Mouse (Mus musculus) thymus, postnatal 0 days (tissue): ENCODE results near the gene Dhps. TPM values are rescaled to one million over a fixed set of nuclear protein-coding genes. Genes with fewer than 3 reads are reported as not detected.
A peak's percentile ranks its signal among the peaks of the same experiment; 100 is the strongest.
"Not testable (repeated sequence)": the region's sequence is repeated elsewhere in the genome, so short reads cannot be mapped to it uniquely, and the experiment has no call there.

Experiments
- DNase-seq: peaks from one replicate; pipeline ENCODE4 v3.0.0-alpha.2; 2015; ENCODE audit warnings: low spot score
- microRNA-seq: library from miRNA; unstranded; fragments of <30 nt; microRNA quantifications from one replicate; pipeline ENCODE4, GENCODE M21; 2016; ENCODE audit warnings: borderline number of aligned reads
- polyA plus RNA-seq: library from polyadenylated mRNA; unstranded; fragments of >200 nt; fragmentation: Nextera tagmentation; extraction: Ambion mirVana; gene quantifications from 2 replicates; pipeline ENCODE4 v1.2.1, GENCODE M21; 2015

The Dhps gene
- polyA plus RNA-seq, 1 experiment from 2014 or later: 78.0 TPM

DNA sequence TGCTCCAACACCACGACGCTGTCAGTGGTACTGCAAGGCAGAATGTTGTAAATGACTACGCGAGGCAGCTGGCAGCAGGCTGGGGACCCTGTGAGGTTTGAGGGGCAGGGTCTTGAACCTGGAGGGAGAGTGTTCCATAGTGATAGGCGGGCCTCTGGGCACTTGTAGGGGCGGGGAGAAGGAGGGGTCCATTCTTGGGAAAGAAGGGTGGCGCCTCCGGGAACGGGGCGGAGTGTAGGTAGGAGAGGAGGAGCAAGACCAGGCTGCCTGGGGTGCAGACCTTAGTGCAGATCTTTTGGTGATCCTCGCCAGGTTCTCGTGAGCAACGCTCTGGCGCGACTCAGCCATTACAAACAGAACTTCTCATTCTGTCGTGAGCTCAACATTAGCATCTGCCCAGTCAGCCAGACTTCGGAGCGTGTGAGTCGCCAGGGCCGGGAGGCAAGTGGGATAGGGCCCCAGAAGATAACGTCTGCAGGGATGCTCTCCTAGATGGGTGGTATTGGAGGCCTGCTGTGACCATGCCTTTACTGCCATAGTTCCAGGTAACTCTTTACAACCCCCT, 20.1 kb downstream of the Dhps start:
- no peak for DNase-seq

DNA sequence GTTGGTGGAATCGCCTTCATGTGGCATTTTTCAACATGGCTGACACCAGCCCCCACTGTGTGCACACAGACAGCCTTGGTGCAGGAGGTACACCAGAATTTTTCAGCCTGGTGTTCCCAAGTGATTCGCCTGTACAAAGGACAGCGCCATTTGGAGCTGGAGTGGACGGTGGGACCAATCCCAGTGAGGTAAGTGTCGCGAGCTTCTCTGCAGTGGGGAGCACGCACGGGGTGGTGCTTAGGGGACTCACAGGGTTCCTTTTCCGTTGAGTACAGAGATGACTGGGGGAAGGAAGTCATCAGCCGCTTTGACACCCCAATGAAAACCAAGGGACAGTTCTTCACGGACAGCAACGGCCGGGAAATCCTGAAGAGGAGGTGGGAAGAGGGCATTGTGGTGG, 23.5 kb downstream of the Dhps start:
- no peak for DNase-seq

DNA sequence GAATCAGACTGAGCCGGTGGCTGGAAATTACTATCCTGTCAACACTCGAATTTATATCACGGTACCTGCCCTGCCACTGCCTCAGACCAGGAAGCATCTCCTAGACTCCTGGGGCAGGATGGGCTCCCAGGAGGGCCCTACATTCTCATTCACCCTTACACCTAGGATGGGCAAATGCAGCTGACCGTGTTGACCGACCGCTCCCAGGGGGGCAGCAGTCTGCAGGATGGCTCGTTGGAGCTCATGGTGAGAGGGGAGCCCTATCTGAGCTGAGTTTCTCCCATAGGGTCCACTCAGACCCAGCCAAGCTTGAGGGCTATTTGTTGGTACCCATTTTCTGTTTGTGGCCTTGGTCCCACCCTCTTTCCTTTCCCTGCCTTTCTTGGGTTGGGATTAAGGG, 24.0 kb downstream of the Dhps start:
- DNase-seq: no peak

DNA sequence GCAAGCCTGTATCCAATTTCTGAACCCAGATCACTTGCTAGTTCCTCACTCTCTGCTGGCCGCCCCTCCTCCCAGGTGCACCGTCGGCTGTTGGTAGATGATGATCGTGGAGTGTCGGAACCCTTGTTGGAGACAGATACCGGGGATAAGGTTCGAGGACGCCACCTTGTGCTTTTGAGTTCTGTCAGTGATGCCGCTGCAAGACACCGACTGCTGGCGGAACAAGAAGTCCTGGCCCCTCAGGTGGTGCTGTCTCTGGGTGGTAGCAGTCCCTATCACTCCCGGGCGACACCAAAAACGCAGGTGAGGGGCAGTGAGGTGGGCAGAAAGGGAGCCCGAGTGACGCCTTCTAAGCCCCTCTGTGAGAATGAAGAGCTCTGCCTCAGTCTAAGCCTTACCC, 24.6 kb downstream of the Dhps start:
- DNase-seq: no peak

DNA sequence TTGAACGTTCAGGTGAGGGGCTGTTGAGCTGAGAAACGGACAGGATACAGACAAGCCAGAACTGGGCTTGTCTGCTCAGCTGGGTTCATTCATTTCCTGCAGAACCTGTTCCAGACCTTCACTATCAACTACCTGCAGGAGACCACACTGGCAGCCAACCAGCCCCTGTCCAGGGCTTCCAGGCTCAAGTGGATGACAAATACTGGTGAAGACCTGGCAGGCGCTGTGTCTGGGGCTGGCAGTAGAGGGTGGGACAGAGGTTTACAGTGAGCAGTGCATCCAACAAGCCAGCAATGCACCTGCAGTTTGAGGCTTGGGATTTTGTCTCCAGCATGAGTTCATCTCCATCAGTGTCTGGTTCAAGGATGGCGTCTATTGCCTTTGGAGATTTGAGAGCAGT, 25.3 kb downstream of the Dhps start:
- DNase-seq: no peak

DNA sequence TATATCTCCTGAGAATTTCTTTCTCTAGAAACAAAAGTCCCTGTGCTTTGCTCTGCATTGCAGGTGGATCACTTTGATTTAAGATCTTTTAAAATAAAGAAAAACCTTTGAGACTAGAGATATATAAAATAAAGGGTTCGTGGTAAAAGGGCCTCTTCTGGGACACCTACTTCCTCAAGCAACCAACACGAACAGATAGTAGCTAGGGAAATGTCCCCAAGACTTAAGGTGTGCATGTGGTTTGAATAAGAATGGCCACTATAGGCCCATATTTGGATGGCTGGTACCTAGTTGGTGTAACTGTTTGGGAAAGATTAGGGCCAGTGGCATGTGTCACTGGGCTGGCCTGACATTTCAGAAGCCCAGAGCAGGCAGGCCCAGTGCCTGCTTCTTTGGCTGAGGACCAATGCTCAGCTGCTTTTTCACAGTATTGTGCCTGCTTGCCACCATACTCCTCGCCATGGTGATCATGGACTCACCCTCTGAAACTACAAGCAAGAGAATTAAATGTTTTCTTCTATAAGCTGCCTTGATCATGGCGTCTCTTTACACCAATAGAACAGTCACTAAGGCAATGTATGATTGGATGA, 28.6 kb downstream of the Dhps start:
- no peak for DNase-seq

DNA sequence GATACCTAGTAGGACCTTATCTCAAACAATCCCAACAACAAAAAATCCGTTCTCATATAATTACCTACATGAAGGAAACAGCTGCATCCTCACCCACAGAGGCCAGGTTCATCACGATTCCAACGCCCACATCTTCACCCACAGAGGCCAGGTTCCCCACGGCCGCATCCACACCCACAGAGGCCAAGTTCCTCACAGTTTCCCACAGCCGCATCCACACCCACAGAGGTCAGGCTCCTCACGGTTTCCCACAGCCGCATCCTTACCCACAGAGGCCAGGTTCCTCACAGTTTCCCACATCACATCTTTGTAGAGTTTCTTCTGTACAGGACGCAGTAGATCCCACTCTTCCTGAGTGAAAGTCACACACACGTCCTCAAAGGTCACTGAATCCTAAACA, 41.7 kb downstream of the Dhps start:
- DNase-seq: no peak

DNA sequence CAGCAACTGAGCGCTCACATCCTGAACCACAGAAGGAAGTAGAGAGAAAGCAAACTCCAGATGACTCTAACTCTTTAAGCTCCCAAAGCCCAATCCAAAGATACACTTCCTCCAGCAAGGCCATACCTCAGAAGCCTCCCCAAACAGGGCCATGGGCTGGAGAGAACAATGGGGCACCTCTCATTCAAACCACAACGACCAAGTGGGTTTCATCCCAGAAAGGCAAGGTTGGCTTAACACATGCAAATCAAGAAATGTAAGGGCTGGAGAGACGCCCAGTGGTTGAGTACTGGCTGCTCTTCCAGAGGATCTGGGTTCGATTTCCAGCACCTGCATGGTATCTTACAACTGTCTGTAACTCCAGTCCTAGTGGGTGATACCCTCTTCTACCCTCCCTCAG, 43.9 kb downstream of the Dhps start:
- no peak for DNase-seq

DNA sequence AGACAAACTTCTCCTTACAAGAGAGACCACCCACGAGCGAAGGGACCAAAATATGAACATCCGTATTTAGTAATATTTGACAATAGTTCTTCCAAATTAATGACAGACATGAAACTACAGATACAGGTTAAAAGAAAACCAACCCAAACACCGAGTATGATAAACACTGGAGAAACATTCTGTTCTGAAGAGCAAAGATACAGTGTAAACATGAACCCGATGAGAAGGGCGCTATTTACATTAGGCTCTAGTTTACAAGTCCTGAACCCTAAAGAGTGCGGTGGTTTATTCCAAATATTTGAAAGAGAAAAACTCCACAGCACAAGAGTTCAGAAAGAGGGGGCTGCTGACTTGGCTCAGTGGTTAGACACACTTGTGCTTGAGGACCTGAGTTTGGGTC, 45.4 kb downstream of the Dhps start:
- no peak for DNase-seq

DNA sequence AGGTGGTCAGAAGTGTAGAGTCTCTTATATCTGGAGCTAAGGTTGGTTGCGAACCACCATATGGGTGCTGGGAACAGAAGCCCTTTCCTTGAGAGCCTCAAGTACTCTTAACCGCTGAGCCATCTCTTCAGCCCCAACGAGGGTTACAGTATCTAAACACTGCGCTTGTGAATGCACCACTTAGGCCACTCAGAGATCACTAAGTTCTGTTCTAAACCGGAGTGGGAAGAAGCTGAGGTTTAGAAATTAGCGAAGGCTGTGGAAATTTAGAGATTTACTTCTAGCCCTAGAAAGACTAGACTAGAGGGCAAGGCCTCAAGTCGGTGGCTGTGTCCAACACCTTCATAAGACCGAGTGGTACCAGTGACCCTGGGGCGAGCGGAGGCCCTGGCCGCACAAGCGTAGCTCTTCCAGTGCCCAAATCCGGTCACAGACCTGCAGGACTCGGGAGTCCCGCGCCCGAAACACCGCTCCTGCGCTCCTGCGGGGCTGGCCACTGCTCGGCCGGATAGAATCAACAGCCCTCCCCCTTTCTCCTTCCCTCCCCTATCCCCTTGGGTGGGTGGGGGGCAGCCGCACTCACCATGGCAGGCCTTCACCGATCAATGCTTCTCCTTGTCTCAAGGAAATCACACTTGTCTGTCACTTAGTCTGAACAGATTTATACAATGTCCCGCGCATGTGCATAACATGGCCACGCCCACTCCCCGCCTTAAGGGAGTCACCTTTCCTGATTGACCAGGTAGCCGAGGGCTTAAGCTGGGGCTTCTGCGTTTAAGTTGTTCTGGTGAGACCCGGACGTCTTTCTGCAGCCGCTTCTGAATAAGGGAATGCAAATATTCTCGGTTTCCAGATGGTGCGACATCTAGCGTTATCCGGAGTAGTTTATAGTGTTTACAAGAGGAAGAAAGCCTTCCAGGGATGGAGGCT, 47.8 kb downstream of the Dhps start:
- DNase-seq: peak; percentile 23

DNA sequence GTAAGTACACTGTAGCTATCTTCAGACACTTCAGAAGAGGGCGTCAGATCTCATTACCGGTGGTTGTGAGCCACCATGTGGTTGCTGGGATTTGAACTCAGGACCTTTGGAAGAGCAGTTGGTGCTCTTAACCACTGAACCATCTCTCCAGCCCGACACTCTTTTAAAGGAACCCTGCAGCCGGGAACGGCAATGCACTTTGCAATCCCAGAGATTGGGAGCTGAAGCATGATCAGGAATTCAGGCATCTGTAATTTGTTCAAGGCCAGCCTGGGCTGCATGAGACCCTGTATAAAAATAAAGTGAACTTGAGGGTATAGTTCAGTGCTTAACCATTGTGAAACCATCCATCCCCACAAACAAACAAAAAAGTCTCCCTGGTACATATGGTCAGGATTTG, 48.7 kb downstream of the Dhps start:
- DNase-seq: not testable (repeated sequence)

DNA sequence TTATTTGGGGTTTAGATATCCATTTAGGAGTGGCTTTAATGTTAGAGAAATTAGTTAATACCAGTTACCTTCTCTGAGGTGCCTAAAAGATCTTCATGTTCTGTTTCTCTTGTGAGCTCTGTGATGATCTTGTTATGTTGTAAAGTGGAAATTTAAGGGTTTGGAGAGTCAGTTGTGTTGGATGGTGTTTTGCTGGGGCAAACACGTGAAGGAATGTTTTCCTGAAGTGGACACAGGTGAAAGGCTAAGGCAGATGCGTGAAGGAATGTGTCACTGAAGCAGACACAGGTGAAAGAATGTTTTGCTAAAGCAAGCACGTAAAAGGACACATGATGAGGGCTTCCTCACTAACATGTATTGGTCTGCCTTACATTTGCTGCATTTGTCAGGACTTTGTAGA, 51.4 kb downstream of the Dhps start, which contains the start of gene Zfp791:
Zfp791 (minus strand) TSS at position 101 of the 400 bp plus-strand sequence.
- no peak for DNase-seq

DNA sequence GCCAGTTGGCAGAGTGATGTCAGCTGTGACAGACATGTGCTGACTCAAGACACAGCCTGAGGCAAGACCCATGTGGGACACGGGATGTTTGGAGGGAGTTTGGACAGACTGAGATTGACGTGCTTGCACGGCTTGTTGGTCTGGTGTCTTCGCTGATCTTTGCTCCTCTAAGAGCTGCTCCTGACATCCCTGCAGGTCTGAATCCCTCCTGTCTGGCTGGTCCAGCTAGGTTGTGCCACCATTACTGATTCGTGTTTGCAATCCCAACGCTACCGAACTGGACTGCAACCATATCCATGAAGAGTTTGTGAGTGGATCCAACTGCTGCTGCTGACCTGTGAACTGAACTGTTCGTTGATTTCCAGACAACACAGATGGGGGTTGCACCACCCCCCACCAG, 52.1 kb downstream of the Dhps start:
- DNase-seq: no peak

Small RNA genes within 50 kb of the gene (microRNA-seq; reads per million reads assigned to microRNA genes)
- gene Gm23388: not detected
- gene Mir7070: not detected

Other genes starting within 250 kb of the Dhps start
- 4.0 and 4.4 TPM in 2 replicates for gene Dand5, start 248.9 kb upstream of the Dhps start, polyA plus RNA-seq
- gene Gadd45gip1, start 240.2 kb upstream of the Dhps start, polyA plus RNA-seq: 56.4 and 57.4 TPM in 2 replicates
- 120 and 141 TPM in 2 replicates for gene Rad23a, start 231.1 kb upstream of the Dhps start, polyA plus RNA-seq
- 383 and 479 TPM in 2 replicates for gene Calr, start 224.8 kb upstream of the Dhps start, polyA plus RNA-seq
- gene Farsa, start 214.8 kb upstream of the Dhps start, polyA plus RNA-seq: 92.4 and 93.1 TPM in 2 replicates
- gene Syce2, start 199.6 kb upstream of the Dhps start, polyA plus RNA-seq: 104 and 110 TPM in 2 replicates
- gene Gcdh, start 177.8 kb upstream of the Dhps start, polyA plus RNA-seq: 27.1 and 29.1 TPM in 2 replicates
- 0.37 and 0.43 TPM in 2 replicates for gene Klf1, start 169.8 kb upstream of the Dhps start, polyA plus RNA-seq
- 12.8 and 12.9 TPM in 2 replicates for gene Dnase2a, start 163.2 kb upstream of the Dhps start, polyA plus RNA-seq
- gene Mast1, start 134.4 kb upstream of the Dhps start, polyA plus RNA-seq: 0.08 and 0.22 TPM in 2 replicates
- gene Rtbdn, start 124.8 kb upstream of the Dhps start, polyA plus RNA-seq: 0.10 and 0.23 TPM in 2 replicates
- not detected in 2 replicates for gene Gm49661, start 102.3 kb upstream of the Dhps start, polyA plus RNA-seq
- gene Prdx2, start 102.2 kb upstream of the Dhps start, polyA plus RNA-seq: 450 and 476 TPM in 2 replicates
- gene Rnaseh2a, start 102.0 kb upstream of the Dhps start, polyA plus RNA-seq: 150 TPM in 2 replicates
- gene Junb, start 93.0 kb upstream of the Dhps start, polyA plus RNA-seq: 71.2 and 71.6 TPM in 2 replicates
- 14.9 and 16.0 TPM in 2 replicates for gene Hook2, start 81.2 kb upstream of the Dhps start, polyA plus RNA-seq
- 0.12 TPM in 1 of 2 replicates, not detected in the other for gene Best2, start 57.2 kb upstream of the Dhps start, polyA plus RNA-seq
- 90.7 and 95.8 TPM in 2 replicates for gene Asna1, start 46.5 kb upstream of the Dhps start, polyA plus RNA-seq
- gene Trir, start 44.9 kb upstream of the Dhps start, polyA plus RNA-seq: 172 and 191 TPM in 2 replicates
- gene Tnpo2, start 34.8 kb upstream of the Dhps start, polyA plus RNA-seq: 27.4 and 29.0 TPM in 2 replicates
- gene Fbxw9, start 11.7 kb upstream of the Dhps start, polyA plus RNA-seq: 15.0 and 18.0 TPM in 2 replicates
- not detected in 2 replicates for gene Gm5741, start 3.8 kb upstream of the Dhps start, polyA plus RNA-seq
- gene Wdr83os, start 9.0 kb downstream of the Dhps start, polyA plus RNA-seq: 142 and 149 TPM in 2 replicates
- gene Wdr83, start 9.5 kb downstream of the Dhps start, polyA plus RNA-seq: 53.4 and 54.2 TPM in 2 replicates
- gene Man2b1, start 11.5 kb downstream of the Dhps start, polyA plus RNA-seq: 64.0 and 68.4 TPM in 2 replicates
- gene Zfp791, start 51.3 kb downstream of the Dhps start, polyA plus RNA-seq: 0.50 and 0.53 TPM in 2 replicates
- 0.05 TPM in 1 of 2 replicates, not detected in the other for gene Cks1brt, start 80.2 kb downstream of the Dhps start, polyA plus RNA-seq
- gene Olfr371, start 154.2 kb downstream of the Dhps start, polyA plus RNA-seq: not detected in 2 replicates
- 108 and 112 TPM in 2 replicates for gene Orc6, start 227.9 kb downstream of the Dhps start, polyA plus RNA-seq
- gene Vps35, start 228.0 kb downstream of the Dhps start, polyA plus RNA-seq: 111 and 116 TPM in 2 replicates